Mouse (Mus musculus) common myeloid progenitor, adult 5-6 weeks (primary cell): Measurements from ENCODE around the gene Tspan17. TPM values are rescaled to one million over a fixed set of nuclear protein-coding genes. Genes with fewer than 3 reads are reported as not detected.

Experiments
- ATAC-seq: replicated peaks from 2 replicates; pipeline ENCODE4 v1.8.0; 2016; ENCODE audit warnings: low read depth, mild to moderate bottlenecking, moderate TSS enrichment, inconsistent platforms; ENCODE audit not compliant: poor library complexity, severe bottlenecking
- total RNA-seq: library from RNA; stranded (forward); fragments of 200-1000, 187-1606 nt; gene quantifications from 2 replicates; pipeline ENCODE4 v1.2.3, GENCODE M21; 2017

Tspan17 gene
- total RNA-seq, result 0.82 TPM in 1 of 2 replicates, not detected in the other

- ATAC-seq, result peak; percentile 90
These were observed at the start of gene Tspan17 for GRCm38 (mm10) chr13:54788740-54789560. Gene Tspan17 (plus strand): TSS chr13:54789377.

GRCm38 (mm10) chr13:54746110-54746509 lies 43.1 kb upstream of the Tspan17 start:
- no peak for ATAC-seq

- no peak for ATAC-seq
These were observed 42.3 kb upstream of the Tspan17 start for GRCm38 (mm10) chr13:54746896-54747295.

- no peak for ATAC-seq
These were observed 41.0 kb upstream of the Tspan17 start for GRCm38 (mm10) chr13:54748190-54748589.

GRCm38 (mm10) chr13:54748721-54749060 lies 40.5 kb upstream of the Tspan17 start:
- no peak for ATAC-seq

- no peak for ATAC-seq
These were observed 39.9 kb upstream of the Tspan17 start for GRCm38 (mm10) chr13:54749061-54749863.

- no peak for ATAC-seq
These were observed 39.2 kb upstream of the Tspan17 start, which contains the start of gene Gprin1 for GRCm38 (mm10) chr13:54749864-54750411. Gene Gprin1 (minus strand): TSS chr13:54749874.

- no peak for ATAC-seq
These were observed 38.5 kb upstream of the Tspan17 start for GRCm38 (mm10) chr13:54750699-54751098.

- ATAC-seq, result no peak
These were observed 36.5 kb upstream of the Tspan17 start for GRCm38 (mm10) chr13:54752656-54753055.

GRCm38 (mm10) chr13:54753733-54754132 lies 35.4 kb upstream of the Tspan17 start:
- no peak for ATAC-seq

GRCm38 (mm10) chr13:54754169-54755080 lies 34.8 kb upstream of the Tspan17 start:
- ATAC-seq, result no peak

GRCm38 (mm10) chr13:54755201-54755830 lies 33.9 kb upstream of the Tspan17 start:
- no peak for ATAC-seq

GRCm38 (mm10) chr13:54756156-54756712 lies 32.9 kb upstream of the Tspan17 start:
- ATAC-seq, result no peak

- no peak for ATAC-seq
These were observed 31.9 kb upstream of the Tspan17 start for GRCm38 (mm10) chr13:54757093-54757830.

GRCm38 (mm10) chr13:54758045-54758755 lies 31.0 kb upstream of the Tspan17 start:
- peak; percentile 98 for ATAC-seq

GRCm38 (mm10) chr13:54758756-54759470 lies 30.3 kb upstream of the Tspan17 start:
- ATAC-seq, result no peak

- no peak for ATAC-seq
These were observed 29.7 kb upstream of the Tspan17 start for GRCm38 (mm10) chr13:54759496-54759895.
